In genomic region chr5:144039156-144039675, GRCm38 (mm10) we compare ENCODE assay signal across 39 mouse cellular contexts. TPM values are rescaled to one million over a fixed set of nuclear protein-coding genes. Genes with fewer than 3 reads are reported as not detected.
A peak's percentile ranks its signal among the peaks of the same experiment; 100 is the strongest.
DNase-seq lines count a peak whose midpoint lies in the region; ATAC-seq lines count a peak whose summit lies in the region.
"Had no signal": no experiment of that assay in that cellular context is flagged by ENCODE, and none has a peak within 500 bp of the region (broad histone marks: within the 10 kb centered on the region; RNA-seq: fewer than 3 reads in every experiment).

No protein-coding gene starts in this region.

- DNase-seq in 416B (ENCODE audit: low read depth) (peak; percentile 21), NIH3T3 (ENCODE audit: low read depth) (peak; percentile 27), liver (peak; percentile 29)
- no peak for DNase-seq in adrenal gland, adult 18-20 months (ENCODE audit: low spot score in 2 of 2)
- DNase-seq in left cerebral cortex, adult 11 months (ENCODE audit: low spot score): no peak
- DNase-seq in cerebellum, adult 9-10 months: no peak
- DNase-seq: adrenal gland, adult 8-10 months; cerebellum, adult 11 months; cerebellum, postnatal 10 days; gastrocnemius, postnatal 14 days; heart, postnatal 36 days; kidney, adult 8-10 months; layer of hippocampus, postnatal 36 days; spleen, adult 18-20 months; thymus, postnatal 25 days had no signal

- no peak overlapping the region for H3K27ac ChIP-seq in liver, embryonic 15.5 days (replicated peaks)
- H3K27ac ChIP-seq in midbrain, embryonic 13.5 days: no peak overlapping the region
- H3K27ac ChIP-seq: embryonic facial prominence, embryonic 13.5 days; heart, embryonic 10.5 days; heart, embryonic 15.5 days; hindbrain, embryonic 12.5 days; hindbrain, postnatal 0 days; kidney, postnatal 0 days; macrophage; midbrain, embryonic 10.5 days had no signal

- H3K36me3 ChIP-seq in liver, embryonic 15.5 days (replicated peaks): no peaks in the 10 kb centered on the region
- no peaks in the 10 kb centered on the region for H3K36me3 ChIP-seq in midbrain, embryonic 13.5 days
- H3K36me3 ChIP-seq: embryonic facial prominence, embryonic 13.5 days; heart, embryonic 10.5 days; heart, embryonic 15.5 days; hindbrain, embryonic 12.5 days; midbrain, embryonic 10.5 days had no signal

- H3K4me1 ChIP-seq in liver, embryonic 15.5 days (replicated peaks): peaks cover 6% of the 10 kb centered on the region; the same call in 1 of the 2 replicates
- no peaks in the 10 kb centered on the region for H3K4me1 ChIP-seq in midbrain, embryonic 13.5 days (replicated peaks)
- H3K4me1 ChIP-seq: embryonic facial prominence, embryonic 13.5 days; heart, embryonic 10.5 days; heart, embryonic 15.5 days; hindbrain, embryonic 12.5 days; midbrain, embryonic 10.5 days had no signal

- no peak overlapping the region for H3K4me2 ChIP-seq in liver, embryonic 15.5 days
- H3K4me2 ChIP-seq in midbrain, embryonic 13.5 days (replicated peaks): no peak overlapping the region
- H3K4me2 ChIP-seq: embryonic facial prominence, embryonic 13.5 days; heart, embryonic 15.5 days; hindbrain, embryonic 12.5 days had no signal

- no peak overlapping the region for H3K4me3 ChIP-seq in liver, embryonic 15.5 days (replicated peaks)
- H3K4me3 ChIP-seq in midbrain, embryonic 13.5 days (replicated peaks): no peak overlapping the region
- H3K4me3 ChIP-seq: embryonic facial prominence, embryonic 13.5 days; erythroblast, embryonic 14.5 days; heart, embryonic 10.5 days; heart, embryonic 15.5 days; hindbrain, embryonic 12.5 days; midbrain, embryonic 10.5 days had no signal

- no peak overlapping the region for H3K9ac ChIP-seq in liver, embryonic 15.5 days
- no peak overlapping the region for H3K9ac ChIP-seq in midbrain, embryonic 13.5 days (replicated peaks)
- H3K9ac ChIP-seq: embryonic facial prominence, embryonic 13.5 days; heart, embryonic 15.5 days; hindbrain, embryonic 12.5 days had no signal

- H3K27me3 ChIP-seq in liver, embryonic 15.5 days: no peaks in the 10 kb centered on the region; the same call in 1 of the 2 replicates
- no peaks in the 10 kb centered on the region for H3K27me3 ChIP-seq in midbrain, embryonic 13.5 days
- H3K27me3 ChIP-seq: embryonic facial prominence, embryonic 13.5 days; heart, embryonic 15.5 days; hindbrain, embryonic 12.5 days; Patski had no signal

- H3K9me3 ChIP-seq in liver, embryonic 15.5 days (replicated peaks): no peaks in the 10 kb centered on the region
- no peaks in the 10 kb centered on the region for H3K9me3 ChIP-seq in midbrain, embryonic 13.5 days
- H3K9me3 ChIP-seq: embryonic facial prominence, embryonic 13.5 days; heart, embryonic 10.5 days; heart, embryonic 15.5 days had no signal

- ATAC-seq in liver, embryonic 15.5 days (ENCODE audit: insufficient read depth): peak; percentile 67
- ATAC-seq in midbrain, embryonic 13.5 days: no peak
- ATAC-seq: activated CD4-positive, CD25-positive, alpha-beta regulatory T cell, adult 4 months; hindbrain, postnatal 0 days; intestine, embryonic 16.5 days; lung, postnatal 0 days; midbrain, embryonic 16.5 days; Patski had no signal

- 35% methylated on average over 9 of the region's 9 CpGs for WGBS in liver, embryonic 15.5 days (ENCODE audit: insufficient replicate concordance)
- WGBS in midbrain, embryonic 13.5 days: 83% methylated on average over 9 of the region's 9 CpGs

RNA-seq across cellular contexts. Expression of gene Ocm, which starts 12.7 kb away (rescaled TPM):
- not detected in 2 replicates for polyA plus RNA-seq in liver, embryonic 15.5 days (2015; fragmentation: Nextera tagmentation; extraction: Ambion mirVana)
- not detected for total RNA-seq in adrenal gland, adult 18-20 months (2021)
- not detected in 2 replicates for polyA plus RNA-seq in midbrain, embryonic 13.5 days (2015; fragmentation: Nextera tagmentation; extraction: Ambion mirVana)
- total RNA-seq: adrenal gland, adult 8-10 months; adrenal gland, postnatal 4 days; common myeloid progenitor, adult 5-6 weeks; gastrocnemius, postnatal 14 days; granulocyte monocyte progenitor cell, adult 5-6 weeks; heart, postnatal 36 days; hindbrain, postnatal 0 days; layer of hippocampus, postnatal 36 days; liver, adult 2 months; neutrophil, adult 5-6 weeks had no signal
- polyA plus RNA-seq: activated CD4-positive, CD25-positive, alpha-beta regulatory T cell, adult 4 months; embryonic facial prominence, embryonic 13.5 days; erythroblast, embryonic 14.5 days; forebrain, embryonic 11.5 days; heart, embryonic 15.5 days; hindbrain, embryonic 12.5 days; intestine, embryonic 16.5 days; limb, embryonic 11.5 days; liver, adult 2 months; macrophage; midbrain, embryonic 10.5 days; midbrain, embryonic 16.5 days; neural tube, embryonic 11.5 days; Patski had no signal

RNA-seq across cellular contexts. Expression of gene Ccz1, which starts 24.5 kb away (rescaled TPM):
- 32.9 and 35.7 TPM in 2 replicates for polyA plus RNA-seq in liver, embryonic 15.5 days (2015; fragmentation: Nextera tagmentation; extraction: Ambion mirVana)
- 10 to 100 TPM; 43.1 to 51.8 TPM for total RNA-seq in adrenal gland, adult 18-20 months (2021)
- 94.6 and 95.6 TPM in 2 replicates for polyA plus RNA-seq in midbrain, embryonic 13.5 days (2015; fragmentation: Nextera tagmentation; extraction: Ambion mirVana)

Comparison
In these comparisons a context has a peak if more than half of its experiments do, and no peak if none do; other contexts are left out.
1. DNase-seq: peak in 416B (single experiment), NIH3T3 (single experiment) and liver (single experiment); none in adrenal gland, adult 18-20 months (0 of 2), left cerebral cortex, adult 11 months (single experiment) and cerebellum, adult 9-10 months (single experiment).